ENCODE assay signal across 8 mouse cellular contexts in the genomic region with DNA sequence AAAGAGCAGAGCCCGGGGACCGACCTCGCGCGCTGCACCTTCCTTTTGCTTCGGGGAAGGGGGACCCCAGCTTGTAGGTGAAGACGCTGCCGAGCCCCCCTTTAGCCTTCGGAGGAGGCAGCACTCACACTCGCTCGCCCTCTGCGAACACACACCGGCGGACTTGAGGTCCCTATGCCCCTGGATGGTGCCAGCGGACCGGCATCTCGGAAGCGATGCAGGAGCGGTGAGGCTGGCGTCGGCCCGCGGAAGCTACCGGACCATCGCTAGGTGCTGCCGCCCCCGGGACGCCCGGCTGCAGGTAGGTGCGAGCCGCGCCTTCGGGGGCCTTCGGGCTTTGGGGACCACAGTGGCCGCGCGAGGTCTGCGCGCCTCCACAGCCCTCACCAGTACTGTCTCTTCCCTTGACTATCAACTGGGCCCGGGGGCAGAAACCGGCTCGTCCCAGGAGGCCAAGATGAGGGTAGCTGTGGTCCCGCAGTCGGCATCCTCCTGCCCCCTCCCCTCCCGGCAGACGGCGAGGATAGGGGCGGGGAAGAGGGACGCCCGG. TPM values are rescaled to one million over a fixed set of nuclear protein-coding genes. Genes with fewer than 3 reads are reported as not detected.
A peak's percentile ranks its signal among the peaks of the same experiment; 100 is the strongest.
DNase-seq lines count a peak whose midpoint lies in the region; ATAC-seq and TF ChIP-seq lines count a peak whose summit lies in the region.

No protein-coding gene starts in this region.

- TF ChIP-seq POLR2A in myocyte (IDR thresholded peaks at IDR 0.05; ENCODE audit: insufficient read length, low read depth): no peak

- H3K36me3 ChIP-seq in myocyte (ENCODE audit: control insufficient read depth, insufficient read depth): no peaks in the 10 kb centered on the region

- no peak overlapping the region for H3K4me3 ChIP-seq in myocyte

- peak; percentile 9; the same call in 1 of the 2 replicates for ATAC-seq in frontal cortex, adult (ENCODE audit: low TSS enrichment)
- no peak for ATAC-seq in activated CD4-positive, CD25-positive, alpha-beta regulatory T cell, adult 4 months

- peak; percentile 5 to 10 for DNase-seq in layer of hippocampus, adult 8-10 months (ENCODE audit: low spot score in 2 of 2)
- DNase-seq in layer of hippocampus, adult 11-12 months (ENCODE audit: low spot score): no peak
- peak; percentile 42 for DNase-seq in embryo, embryonic 10.5 days (ENCODE audit: low spot score)
- peak; percentile 21 to 25 for DNase-seq in layer of hippocampus, postnatal 36 days
- DNase-seq in thymus, postnatal 0 days (ENCODE audit: low spot score): no peak

- H3K4me2 ChIP-seq in myocyte (ENCODE audit: low read depth): peak overlapping the region; percentile 83

- H3ac ChIP-seq in myocyte (ENCODE audit: control insufficient read depth, insufficient read length): no peak overlapping the region

- H3K79me2 ChIP-seq in myocyte (ENCODE audit: control insufficient read depth, insufficient read depth): no peaks in the 10 kb centered on the region

- H3K27me3 ChIP-seq in myocyte (ENCODE audit: control insufficient read depth, insufficient read depth, insufficient read length): no peaks in the 10 kb centered on the region

TF ChIP-seq in myocyte, 11 proteins besides CTCF, POLR2A, EP300 and RAD21:
- TF ChIP-seq CEBPB (IDR thresholded peaks at IDR 0.05; ENCODE audit: insufficient read depth, poor library complexity, severe bottlenecking): no peak

RNA-seq across cellular contexts. Expression of gene Fam19a2, which starts 1.5 kb away (rescaled TPM):
- total RNA-seq in layer of hippocampus, adult 8-10 months (2022): 10 to 100 TPM; 41.9 to 46.3 (median 44.4) TPM
- 10 to 100 TPM; 48.4 to 49.7 TPM for total RNA-seq in layer of hippocampus, postnatal 36 days (2021)
- 0.01 TPM for polyA plus RNA-seq in myocyte (2012; fragmentation: generic; extraction: Trizol)
- not detected for polyA plus RNA-seq in activated CD4-positive, CD25-positive, alpha-beta regulatory T cell, adult 4 months (2017; shearing (Covaris generic))
- polyA plus RNA-seq in thymus, postnatal 0 days (2015; fragmentation: Nextera tagmentation; extraction: Ambion mirVana): 0.62 and 0.88 TPM in 2 replicates

Comparison
In these comparisons a context has a peak if more than half of its experiments do, and no peak if none do; other contexts are left out.
1. DNase-seq: peak in layer of hippocampus, adult 8-10 months (2 of 2), embryo, embryonic 10.5 days (single experiment) and layer of hippocampus, postnatal 36 days (2 of 2); none in layer of hippocampus, adult 11-12 months (single experiment) and thymus, postnatal 0 days (single experiment).